Mouse (Mus musculus) frontal cortex, adult 2 months (tissue): Measurements from ENCODE around the gene Ostm1. TPM values are rescaled to one million over a fixed set of nuclear protein-coding genes. Genes with fewer than 3 reads are reported as not detected.

ENCODE experiments used
- DNase-seq, 2 experiments: peaks; one replicate each; pipeline ENCODE4 v3.0.0; 2022; ENCODE audit warnings: low spot score in 1 of 2; ENCODE audit errors: extremely low spot score in 1 of 2
- polyA plus RNA-seq: library from polyadenylated mRNA; depleted of rRNA; stranded (reverse); fragments of >200 nt; gene quantifications from 2 replicates; pipeline ENCODE4 v1.2.3, GENCODE M21; 2012

Gene Ostm1
- polyA plus RNA-seq, 1 experiment: 45.7 TPM

DNA sequence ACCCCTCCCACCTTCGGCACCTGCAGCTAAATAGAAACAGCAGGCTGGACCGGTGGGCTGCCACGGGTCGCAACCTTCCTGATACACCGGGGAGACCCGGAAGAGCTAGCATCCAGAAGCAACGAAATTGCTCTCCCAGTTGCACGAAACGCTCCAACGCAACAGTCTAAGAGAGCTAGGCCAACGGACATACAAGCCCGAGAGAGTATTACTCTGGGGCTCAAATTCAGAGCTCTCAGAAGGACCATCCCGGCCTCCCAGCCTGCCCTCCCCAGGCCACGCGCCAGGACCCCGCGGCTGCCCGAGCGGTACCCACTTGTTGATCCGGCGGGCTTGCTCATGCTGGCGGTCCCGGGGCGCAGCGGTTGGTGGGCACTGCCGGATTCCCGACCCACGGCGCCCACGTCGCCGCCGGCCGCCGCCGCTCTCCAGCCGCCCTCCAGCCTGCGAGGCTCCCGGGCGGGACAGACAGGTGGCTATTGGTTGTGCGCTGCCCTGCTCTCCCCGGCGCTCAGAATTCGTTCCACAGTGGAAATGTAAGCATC lies 984 bp upstream of the Ostm1 start:
- no peak for DNase-seq

DNA sequence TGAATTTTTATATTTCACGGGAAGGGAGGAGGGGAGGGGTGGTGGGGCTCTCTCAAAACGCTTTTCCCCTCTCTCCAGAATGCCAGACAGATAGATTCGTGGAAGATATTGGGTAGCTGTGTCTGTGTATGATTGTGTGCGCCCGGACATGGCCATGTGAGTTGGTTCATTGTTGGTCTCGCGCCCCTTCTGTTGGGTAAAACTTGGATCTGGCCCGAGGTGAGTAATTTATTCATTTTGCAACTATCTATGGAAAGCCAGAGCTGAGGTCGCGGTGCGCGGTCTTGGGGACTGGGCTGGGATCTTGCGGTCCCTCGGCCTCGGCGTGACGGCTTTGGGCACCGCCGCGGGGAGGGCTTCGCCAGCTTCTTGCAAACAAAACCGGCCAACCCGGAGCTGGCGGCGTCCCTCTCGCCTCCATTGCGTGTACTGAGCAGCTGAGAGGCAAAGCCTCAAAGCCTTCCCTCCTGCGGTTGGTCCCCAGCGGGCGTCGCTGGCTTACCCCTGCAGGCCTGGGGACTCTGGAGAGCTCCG lies 347 bp downstream of the Ostm1 start:
- no peak for DNase-seq

DNA sequence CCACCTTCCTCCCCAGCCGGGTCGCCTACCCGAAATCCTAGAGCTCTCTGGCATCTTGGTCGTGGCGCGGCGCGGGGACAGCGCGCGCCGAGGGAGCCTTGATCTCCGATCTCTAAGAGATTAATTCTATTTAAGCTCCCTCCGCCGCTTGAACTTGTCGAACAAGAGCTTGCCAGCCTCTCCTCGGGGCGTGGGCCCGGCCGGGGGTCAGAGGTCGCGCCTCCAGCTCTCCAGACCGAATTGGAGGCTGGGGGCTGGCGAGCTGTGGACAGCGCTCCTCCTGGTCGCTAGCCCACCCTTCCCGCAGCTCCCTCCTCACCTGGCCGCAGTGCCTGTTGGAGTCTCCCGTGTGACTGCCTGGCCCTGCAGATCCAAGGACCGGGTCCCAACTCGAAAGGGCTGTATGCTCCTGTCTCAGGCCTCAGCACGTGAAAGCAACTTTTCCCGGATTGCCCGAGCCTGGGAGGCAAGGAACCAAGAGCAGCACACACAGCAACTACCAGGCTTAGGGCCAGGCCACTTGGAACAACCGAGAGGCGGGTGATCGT lies 888 bp downstream of the Ostm1 start:
- no peak for DNase-seq

DNA sequence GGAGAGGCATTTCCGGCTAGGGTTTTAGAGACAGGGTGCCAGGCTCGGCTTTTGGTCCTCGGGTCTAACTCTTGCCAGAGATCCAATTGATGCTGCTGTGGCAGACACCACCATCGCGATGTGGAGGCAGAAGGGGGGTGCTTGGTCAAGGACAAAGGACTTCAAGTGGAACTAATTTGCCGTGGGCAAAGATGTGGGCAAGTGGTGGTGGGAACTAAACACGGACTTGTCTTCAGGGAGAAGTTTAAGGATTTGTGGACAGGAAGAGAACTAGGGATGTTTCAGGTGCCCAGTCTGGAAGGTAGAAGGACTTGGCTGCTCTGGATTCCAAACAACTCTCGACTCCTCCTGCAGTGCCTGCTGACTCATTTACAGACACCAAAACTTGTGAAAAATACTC lies 1.5 kb downstream of the Ostm1 start:
- no peak for DNase-seq

DNA sequence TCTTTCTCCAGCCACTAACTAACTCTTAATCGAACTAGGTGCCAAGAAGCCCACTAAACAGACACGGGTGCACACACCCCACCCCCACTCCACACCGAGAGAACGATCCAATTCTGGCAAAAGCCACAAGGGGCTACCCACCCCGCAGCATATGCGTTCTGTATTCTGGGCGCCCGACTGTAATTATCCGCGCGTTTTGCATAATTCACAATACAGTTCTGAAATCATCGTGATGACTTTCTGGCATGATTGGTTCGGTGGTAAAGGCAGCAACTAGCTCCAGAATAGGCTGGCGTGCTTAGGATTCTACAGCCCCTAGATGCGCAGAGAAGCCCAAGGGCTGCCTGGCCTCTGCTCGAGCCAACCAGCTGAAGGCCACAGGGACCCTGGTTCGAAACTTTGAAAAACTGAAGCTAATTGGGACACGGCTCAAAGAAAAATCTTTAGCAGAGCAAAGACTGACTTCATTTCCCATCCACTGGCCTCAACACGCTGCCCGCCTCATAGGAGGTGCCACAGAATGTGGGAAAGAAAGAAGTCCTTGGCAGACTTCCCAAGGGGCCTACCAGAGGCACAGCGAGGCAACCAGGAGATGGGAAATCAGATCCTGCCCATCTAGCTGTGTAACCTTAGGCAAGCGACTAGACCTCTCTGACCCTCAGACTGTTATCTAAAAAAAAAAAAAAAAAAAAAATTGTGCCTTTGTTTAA lies 2.1 kb downstream of the Ostm1 start:
- peak in 1 of 2 experiments; percentile 32 for DNase-seq

DNA sequence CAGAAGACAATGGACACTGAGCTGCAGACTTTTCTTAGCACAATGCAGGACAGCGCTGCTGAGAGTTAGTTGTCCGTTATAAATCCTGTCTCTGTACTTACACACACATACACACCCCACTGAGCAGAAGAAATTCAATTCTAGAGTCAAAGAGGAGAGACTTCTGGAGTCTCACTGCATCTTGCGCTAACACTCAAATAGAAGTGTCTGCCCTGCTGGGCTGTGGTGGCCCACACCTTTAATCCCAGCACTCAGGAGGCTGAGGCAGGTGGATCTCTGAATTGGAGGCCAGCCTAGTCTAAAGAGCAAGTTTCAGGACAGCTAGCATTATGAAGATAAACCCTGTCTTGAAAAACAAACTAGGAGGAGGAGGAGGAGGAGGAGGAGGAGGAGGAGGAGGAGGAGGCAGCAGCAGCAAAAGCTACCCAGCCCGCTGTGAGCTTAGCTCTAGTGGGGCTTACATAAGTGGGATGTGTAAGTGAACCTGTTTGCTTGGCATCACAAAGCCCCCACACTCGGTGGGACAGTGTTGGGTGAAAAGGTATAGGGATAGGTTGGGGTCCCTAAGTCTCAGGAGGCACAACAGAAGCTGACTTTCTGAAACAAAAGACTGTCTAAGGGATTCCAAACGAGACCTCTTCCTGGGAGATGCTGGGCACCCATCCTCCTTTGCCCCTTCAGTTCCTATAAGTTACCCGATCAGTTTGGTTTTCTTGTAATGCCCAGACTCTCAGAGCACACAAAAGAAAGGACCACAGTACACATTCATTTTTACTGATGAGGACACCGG lies 4.5 kb downstream of the Ostm1 start:
- no peak for DNase-seq

DNA sequence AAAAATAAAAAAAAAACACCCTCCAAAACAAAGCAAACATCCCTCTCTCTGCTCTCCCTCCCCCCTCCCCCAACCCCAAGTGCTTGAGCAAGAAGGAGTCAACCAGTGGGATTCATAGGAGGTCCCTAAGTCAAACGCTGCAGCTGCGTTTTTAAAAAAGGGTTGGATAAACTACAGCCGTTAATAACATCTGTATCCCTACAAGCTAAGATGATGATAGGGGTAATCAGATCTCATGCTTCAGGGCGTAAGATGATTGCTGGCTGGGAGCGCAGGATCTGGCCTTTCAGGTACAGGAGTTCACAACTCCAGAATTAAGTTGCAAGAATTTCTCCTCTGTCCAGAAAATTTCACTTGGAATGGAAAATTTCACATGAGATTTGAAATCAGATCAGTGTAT lies 5.9 kb downstream of the Ostm1 start:
- DNase-seq: no peak

DNA sequence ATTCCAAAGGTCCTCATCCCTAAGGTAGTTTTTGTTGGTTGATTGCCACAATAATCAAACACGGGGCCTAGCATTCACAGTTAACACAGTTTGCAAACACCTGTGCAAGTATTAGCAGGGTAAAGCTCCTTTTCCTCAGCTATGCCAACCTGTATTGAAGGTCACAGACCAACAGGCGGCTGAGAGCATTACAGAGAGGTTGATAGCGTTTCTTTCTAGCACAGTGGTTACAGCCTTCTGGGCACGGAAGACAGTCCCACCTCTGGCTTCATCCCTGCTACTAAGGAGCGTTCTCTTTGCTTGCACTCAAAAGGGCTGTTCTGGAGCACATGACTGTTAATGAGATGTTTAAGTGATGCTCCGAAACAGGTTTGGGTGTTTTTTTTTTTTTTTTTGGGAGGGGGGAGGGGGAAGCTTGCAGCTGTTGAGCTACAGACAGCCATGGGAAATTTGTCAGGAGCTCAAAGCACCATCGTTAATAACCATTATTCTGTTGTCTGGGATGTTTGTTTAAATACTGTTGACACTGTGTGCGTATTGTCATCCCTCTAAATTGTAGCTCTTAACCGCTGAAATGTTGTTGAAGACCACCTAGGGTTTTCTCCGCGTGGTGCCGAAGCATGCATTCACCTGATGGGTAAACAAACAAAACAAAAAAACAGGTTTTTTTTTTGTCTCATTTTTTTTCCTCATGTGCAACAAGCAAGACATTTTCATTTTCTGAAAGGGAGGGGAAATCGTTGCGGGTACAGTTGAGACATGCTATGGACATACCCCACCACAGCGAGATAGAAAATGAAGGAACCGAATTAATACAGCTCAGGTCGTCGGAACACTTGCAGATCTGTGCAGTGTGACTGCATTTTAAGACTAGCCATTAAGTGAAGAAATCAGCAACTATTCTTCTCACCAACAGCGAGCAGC lies 6.9 kb downstream of the Ostm1 start:
- DNase-seq: no peak

DNA sequence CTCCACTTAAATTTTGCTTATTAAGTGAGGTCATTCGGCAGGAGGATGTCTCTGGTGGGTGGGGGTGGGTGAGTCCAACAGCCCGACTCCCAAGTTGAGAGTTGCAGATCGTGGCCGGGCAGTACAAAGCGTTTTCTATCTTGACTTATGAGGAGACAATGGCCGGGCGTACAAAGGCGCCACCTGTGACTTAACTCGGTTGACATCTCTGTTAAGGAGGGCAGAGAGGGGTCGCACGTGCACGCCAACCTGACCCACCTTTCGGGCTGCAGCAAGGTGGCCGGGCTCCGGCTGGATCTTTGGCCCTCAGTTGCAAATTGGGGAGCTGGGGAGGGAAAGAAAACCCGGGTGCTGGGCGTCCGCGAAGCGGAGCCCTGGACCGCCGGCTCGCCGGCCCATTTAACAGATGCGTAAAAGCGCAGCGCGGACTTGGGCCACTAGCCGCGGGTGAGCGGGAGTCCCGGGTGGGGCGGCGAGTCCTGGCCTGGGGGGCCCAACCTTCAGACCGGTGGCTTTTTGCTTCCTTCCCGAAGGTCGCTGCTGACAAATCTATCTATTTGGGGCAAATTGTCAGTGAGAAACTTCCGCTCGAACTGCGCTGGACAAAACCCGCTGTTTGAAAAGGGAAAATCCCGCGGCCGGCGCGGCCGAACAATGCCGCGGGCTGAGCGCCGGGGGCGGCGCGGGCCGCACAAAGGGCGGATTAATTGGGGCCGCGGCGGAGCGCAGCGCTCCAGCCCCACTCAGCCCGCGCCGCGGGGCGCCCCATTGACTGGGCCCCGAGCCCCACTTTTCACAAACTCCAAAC lies 7.8 kb downstream of the Ostm1 start:
- no peak for DNase-seq

DNA sequence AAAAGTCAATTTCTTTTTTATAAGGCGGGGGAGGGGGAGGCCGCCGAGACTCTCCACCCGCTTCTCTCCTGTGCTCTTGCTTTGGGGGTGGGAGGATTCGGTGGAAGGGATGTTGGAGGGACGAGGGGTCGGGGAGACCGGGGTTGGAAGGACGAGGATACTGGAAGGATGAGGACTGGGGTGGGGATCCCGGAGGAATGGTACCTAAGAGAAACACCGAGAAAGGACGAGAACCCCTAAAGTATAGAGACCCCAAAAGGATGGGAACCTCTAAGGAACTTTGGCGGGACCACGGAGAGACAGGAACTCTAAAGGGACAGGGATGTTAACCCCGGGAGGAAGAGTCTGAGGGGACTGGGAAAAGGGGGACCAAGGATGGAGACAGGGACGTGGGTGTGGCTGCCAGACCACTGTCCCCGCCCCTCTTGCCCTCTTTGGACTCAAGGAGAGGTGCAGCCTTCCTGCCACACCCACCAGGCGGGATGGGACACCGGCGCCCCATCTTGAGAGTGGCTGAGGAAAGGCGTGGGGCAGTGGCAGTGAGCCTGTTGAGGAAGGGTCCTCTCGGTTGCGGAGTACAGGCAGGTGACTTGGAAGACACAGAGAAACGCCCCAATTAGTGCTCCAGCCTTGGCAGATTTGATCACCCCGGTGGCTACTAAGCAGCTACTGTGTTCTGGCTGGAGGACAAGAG lies 8.5 kb downstream of the Ostm1 start:
- DNase-seq: no peak

DNA sequence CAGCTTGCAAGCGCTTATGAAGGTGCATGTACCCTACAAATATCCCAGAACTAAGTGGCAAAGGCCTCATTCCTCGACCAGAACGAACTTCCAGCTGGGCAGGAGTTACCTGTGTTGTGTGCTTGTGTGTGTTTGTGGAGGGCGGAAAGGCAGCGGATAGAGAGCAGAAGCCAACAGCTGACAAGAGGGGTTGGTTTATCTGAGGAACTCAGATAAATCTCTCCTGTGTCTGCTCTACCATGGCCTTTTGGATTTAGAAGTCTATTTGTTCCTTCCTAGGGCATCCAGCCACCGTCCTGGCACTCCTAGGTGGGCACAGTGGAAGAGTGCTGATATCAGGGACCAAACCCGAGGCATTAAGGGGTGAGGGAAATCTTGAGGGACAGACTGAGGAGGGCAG lies 9.6 kb downstream of the Ostm1 start:
- no peak for DNase-seq

DNA sequence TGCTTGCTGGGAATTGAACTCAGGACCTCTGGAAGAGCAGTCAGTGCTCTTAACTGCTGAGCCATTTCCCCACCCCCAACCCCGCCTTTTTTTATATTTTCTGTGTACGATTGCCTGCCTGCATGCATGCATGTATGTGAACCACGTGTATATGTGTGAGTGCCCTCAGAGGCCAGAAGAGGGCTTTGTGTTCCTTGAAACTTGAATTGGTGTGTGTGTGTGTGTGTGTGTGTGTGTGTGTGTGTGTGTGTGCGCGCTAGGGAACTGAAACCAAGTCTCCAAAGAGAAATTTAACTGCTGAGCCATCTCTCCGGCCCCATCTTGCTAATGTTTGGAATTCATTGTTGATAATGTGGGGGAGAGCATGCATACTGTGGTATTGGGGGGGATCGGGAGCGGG lies 15.0 kb downstream of the Ostm1 start:
- DNase-seq: no peak

DNA sequence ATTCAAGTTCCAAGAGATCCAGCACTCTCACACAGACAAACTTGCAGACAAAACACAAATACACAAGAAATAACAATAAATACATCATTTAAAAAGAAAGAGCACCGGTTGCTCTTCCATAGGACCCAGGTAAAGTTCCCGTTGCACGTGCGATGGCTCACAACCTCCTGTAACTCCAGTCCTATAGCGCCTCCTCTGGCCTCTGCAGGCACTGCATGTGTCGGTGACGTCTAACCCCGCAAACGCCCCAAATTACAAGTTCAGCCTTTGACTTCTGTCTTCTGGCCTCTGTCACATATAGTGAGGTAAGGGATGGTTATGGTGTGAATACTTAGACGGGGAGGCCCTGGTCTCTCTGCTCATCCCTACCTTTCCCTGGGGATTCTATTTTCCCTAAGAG lies 17.9 kb downstream of the Ostm1 start:
- no peak for DNase-seq

DNA sequence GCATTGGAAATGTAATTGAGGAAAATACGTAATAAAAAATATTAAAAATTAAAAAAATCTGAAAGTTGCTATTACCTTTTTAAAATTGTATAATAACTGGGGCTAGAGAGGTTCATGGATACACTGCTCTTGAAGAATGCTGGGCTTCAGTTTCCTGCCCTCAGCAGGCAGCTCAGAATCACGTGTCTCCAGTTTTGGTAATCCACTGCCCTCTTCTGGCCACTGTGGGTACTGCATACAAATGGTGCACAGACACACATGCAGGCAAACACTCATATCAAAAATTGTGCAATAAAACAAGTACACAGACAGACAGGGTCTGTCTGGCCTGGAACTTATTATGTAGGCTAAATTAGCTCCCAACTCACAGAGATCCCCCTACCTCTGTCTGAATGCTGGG lies 21.3 kb downstream of the Ostm1 start:
- DNase-seq: no peak

DNA sequence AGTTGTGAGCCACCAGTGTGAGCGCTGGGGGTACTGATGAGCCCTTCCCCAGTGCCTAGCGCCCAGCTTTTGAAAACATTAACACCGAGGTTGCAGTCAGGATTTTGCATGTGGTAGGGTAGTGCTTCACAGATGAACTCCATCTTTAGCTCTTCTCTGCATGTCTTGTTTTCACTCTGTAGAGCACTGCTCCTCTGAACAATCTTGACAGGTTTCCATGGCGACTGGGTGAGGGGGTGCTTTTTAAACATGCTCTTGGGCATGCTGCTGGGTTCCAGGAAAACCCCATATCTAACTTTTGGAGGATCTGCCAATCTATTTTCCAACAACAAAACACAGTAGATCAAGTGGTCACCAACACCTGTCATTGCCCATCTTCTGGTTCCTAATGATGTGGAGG lies 23.1 kb downstream of the Ostm1 start:
- no peak for DNase-seq

DNA sequence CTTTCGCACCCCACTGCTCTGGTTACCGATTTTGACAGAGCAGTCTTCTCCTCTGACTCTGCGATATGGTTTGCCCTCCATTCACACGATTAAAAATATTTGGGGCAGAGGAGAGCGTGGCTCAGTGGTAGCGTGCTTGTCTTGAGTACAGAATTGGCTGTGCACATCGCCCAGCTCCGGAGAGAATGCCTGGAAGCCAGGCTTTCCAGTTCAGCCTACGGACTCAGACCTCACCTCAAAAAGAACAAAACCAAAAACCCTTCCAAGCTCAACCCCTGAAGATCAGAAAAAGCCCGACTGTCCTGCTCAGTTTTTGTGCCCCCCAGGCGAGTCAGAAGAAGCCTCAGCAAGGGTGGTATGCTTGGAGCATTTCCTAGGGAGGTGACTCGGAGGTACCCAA lies 29.5 kb downstream of the Ostm1 start:
- no peak for DNase-seq

DNA sequence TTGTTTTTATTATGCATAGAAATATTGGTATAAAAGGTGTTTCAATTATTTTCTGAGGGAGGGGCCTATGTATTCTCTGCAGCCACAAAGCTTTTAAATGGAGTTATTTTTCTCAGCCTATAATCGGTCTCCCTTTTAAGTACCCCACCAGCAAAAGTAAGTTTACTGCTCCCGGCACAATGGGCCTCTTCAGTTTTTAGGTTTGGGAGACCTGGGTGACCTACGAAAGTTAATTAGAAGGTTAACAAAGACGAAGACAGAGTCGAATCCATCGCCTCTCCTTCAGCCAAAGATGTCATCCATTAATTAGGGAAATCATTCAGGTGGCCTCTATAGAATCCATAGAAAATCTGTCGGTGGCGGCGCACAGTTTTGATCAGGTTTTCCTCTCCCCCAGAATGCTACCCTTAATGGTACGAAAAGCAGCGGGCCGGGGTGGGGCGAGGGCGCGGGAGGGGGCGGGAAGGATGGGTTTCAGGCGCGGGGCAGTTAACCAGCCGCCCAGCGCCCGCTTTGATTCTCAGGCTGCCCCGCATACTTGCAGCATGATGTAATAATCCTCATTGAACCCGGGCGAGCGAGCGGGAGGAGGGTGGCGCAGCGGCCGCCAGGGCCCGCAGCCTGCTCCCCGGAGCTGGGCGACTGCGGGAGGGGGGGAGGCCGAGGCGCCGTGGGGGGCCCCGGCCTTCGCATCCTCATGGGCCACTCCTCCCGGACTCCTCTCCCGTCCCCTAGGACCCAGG lies 30.2 kb downstream of the Ostm1 start:
- DNase-seq: no peak

DNA sequence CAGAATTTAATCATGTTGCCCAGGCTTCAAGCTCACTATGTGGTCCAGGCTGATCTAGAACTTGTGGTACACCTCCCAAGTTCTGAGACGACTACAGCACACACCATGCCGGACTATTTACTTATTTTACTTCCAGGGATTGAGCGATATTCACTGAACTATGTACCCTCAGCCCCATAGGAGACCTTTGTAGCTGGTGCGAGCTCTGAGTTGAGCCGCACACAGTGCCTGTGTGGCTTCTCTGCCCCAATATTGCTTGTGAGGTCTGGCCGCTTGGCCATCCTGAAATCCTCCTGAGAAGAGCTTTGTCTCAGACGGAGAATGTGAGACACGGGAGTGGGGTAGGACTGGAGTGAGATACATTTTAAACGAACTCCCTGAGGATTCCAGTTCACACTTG lies 31.1 kb downstream of the Ostm1 start:
- DNase-seq: no peak
